In genomic region chr5:30230901-30231300, GRCm38 (mm10) we compare ENCODE assay signal across 8 mouse cellular contexts. TPM values are rescaled to one million over a fixed set of nuclear protein-coding genes. Genes with fewer than 3 reads are reported as not detected.
DNase-seq lines count a peak whose midpoint lies in the region; ATAC-seq and TF ChIP-seq lines count a peak whose summit lies in the region.

No protein-coding gene starts in this region.

- peaks cover 5% of the 10 kb centered on the region; the same call in 1 of the 2 replicates for H3K4me1 ChIP-seq in kidney, adult 2 months (ENCODE audit: control insufficient read depth, insufficient read depth, low read length)
- H3K4me1 ChIP-seq in kidney, embryonic 16.5 days (ENCODE audit: insufficient read depth, low read length): peaks cover 21% of the 10 kb centered on the region
- no peaks in the 10 kb centered on the region for H3K4me1 ChIP-seq in bone marrow, adult 2 months (ENCODE audit: control insufficient read depth, insufficient read depth, low read length)
- peaks cover 4% of the 10 kb centered on the region for H3K4me1 ChIP-seq in lung, adult 2 months (ENCODE audit: control insufficient read depth, insufficient read depth, low read length)
- H3K4me1 ChIP-seq in neural tube, embryonic 15.5 days: peaks cover 35% of the 10 kb centered on the region

- H3K9me3 ChIP-seq in kidney, embryonic 16.5 days (ENCODE audit: low read length): peaks cover 11% of the 10 kb centered on the region
- no peaks in the 10 kb centered on the region for H3K9me3 ChIP-seq in neural tube, embryonic 15.5 days (replicated peaks)

- no peak overlapping the region for H3K4me3 ChIP-seq in kidney, adult 2 months (ENCODE audit: insufficient read depth, low read depth, low read length)
- no peak overlapping the region for H3K4me3 ChIP-seq in kidney, embryonic 16.5 days (ENCODE audit: low read length)
- H3K4me3 ChIP-seq in bone marrow, adult 2 months (replicated peaks; ENCODE audit: control insufficient read depth, low read depth, low read length): no peak overlapping the region
- no peak overlapping the region for H3K4me3 ChIP-seq in lung, adult 2 months (replicated peaks; ENCODE audit: extremely low read depth, low read depth, low read length)
- no peak overlapping the region for H3K4me3 ChIP-seq in neural tube, embryonic 15.5 days (replicated peaks)

- 74% methylated on average over 4 of the region's 4 CpGs for WGBS in kidney, adult 2 months
- WGBS in kidney, embryonic 16.5 days: 91% methylated on average over 4 of the region's 4 CpGs
- WGBS in bone marrow, adult 2 months: 56% methylated on average over 4 of the region's 4 CpGs
- WGBS in lung, adult 2 months: 70% methylated on average over 4 of the region's 4 CpGs
- WGBS in neural tube, embryonic 15.5 days: 87% methylated on average over 4 of the region's 4 CpGs

- ATAC-seq in kidney, embryonic 16.5 days (ENCODE audit: low FRiP score, low TSS enrichment): no peak
- no peak for ATAC-seq in neural tube, embryonic 15.5 days (ENCODE audit: low FRiP score)

- no peak overlapping the region for H3K9ac ChIP-seq in kidney, embryonic 16.5 days (replicated peaks; ENCODE audit: low read length)
- no peak overlapping the region for H3K9ac ChIP-seq in neural tube, embryonic 15.5 days (replicated peaks)

- peak; percentile 67 for TF ChIP-seq CTCF in kidney, adult 2 months (conservative IDR thresholded peaks at IDR 0.05; ENCODE audit: insufficient read depth, insufficient read length, low read depth, low read length)
- TF ChIP-seq CTCF in bone marrow, adult 2 months (IDR thresholded peaks at IDR 0.05; ENCODE audit: control insufficient read depth, insufficient read depth, low read length): peak; percentile 65
- peak; percentile 68 for TF ChIP-seq CTCF in lung, adult 2 months (IDR thresholded peaks at IDR 0.05; ENCODE audit: insufficient read depth, low read length)

- no peak for TF ChIP-seq POLR2A in kidney, adult 2 months (IDR thresholded peaks at IDR 0.05; ENCODE audit: low read depth, low read length)
- no peak for TF ChIP-seq POLR2A in bone marrow, adult 2 months (IDR thresholded peaks at IDR 0.05; ENCODE audit: borderline replicate concordance, control insufficient read depth, low read depth, low read length)
- no peak for TF ChIP-seq POLR2A in lung, adult 2 months (IDR thresholded peaks at IDR 0.05; ENCODE audit: borderline replicate concordance, extremely low read depth, low read depth, low read length)

- no peak overlapping the region for H3K4me2 ChIP-seq in kidney, embryonic 16.5 days (replicated peaks; ENCODE audit: low read depth, low read length)
- no peak overlapping the region for H3K4me2 ChIP-seq in neural tube, embryonic 15.5 days

- no peak overlapping the region for H3K27ac ChIP-seq in kidney, adult 2 months (ENCODE audit: insufficient read depth, low read depth, low read length)
- H3K27ac ChIP-seq in kidney, embryonic 16.5 days (ENCODE audit: low read length): no peak overlapping the region
- H3K27ac ChIP-seq in bone marrow, adult 2 months (ENCODE audit: control insufficient read depth, insufficient read depth, low read depth, low read length, poor library complexity): no peak overlapping the region
- no peak overlapping the region for H3K27ac ChIP-seq in neural tube, embryonic 15.5 days (replicated peaks)

- H3K27me3 ChIP-seq in kidney, adult 2 months (replicated peaks; ENCODE audit: control insufficient read depth, insufficient read depth, low read length): no peaks in the 10 kb centered on the region
- no peaks in the 10 kb centered on the region for H3K27me3 ChIP-seq in kidney, embryonic 16.5 days (ENCODE audit: insufficient read depth, low read length)
- H3K27me3 ChIP-seq in neural tube, embryonic 15.5 days (replicated peaks): no peaks in the 10 kb centered on the region

- DNase-seq in kidney, adult 2 months: peak; percentile 24
- DNase-seq in CD4-positive helper T cell, adult 2 months (ENCODE audit: low read depth, low spot score): peak; percentile 62
- DNase-seq in lung, adult 2 months: peak; percentile 16
- DNase-seq in embryo, embryonic 10 days (ENCODE audit: low spot score): no peak
- DNase-seq in ovary, postnatal 36 days (ENCODE audit: low spot score): no peak

- no peaks in the 10 kb centered on the region for H3K36me3 ChIP-seq in kidney, adult 2 months (ENCODE audit: control insufficient read depth, insufficient read depth, low read length)
- H3K36me3 ChIP-seq in kidney, embryonic 16.5 days (ENCODE audit: insufficient read depth, low read length): peaks cover 11% of the 10 kb centered on the region; the same call in 1 of the 2 replicates
- peaks cover 3% of the 10 kb centered on the region; the same call in 1 of the 2 replicates for H3K36me3 ChIP-seq in neural tube, embryonic 15.5 days

RNA-seq across cellular contexts. Expression of gene Selenoi, which starts 1.5 kb away (rescaled TPM):
- polyA plus RNA-seq in kidney, adult 2 months (2012; rRNA removed): 18.2 and 20.0 TPM in 2 replicates
- polyA plus RNA-seq in kidney, embryonic 16.5 days (2015; fragmentation: Nextera tagmentation; extraction: Ambion mirVana): 14.5 and 18.2 TPM in 2 replicates
- polyA plus RNA-seq in bone marrow, adult 2 months (2011; ENCODE audit: insufficient read depth, insufficient read length, low replicate concordance, missing spikeins): 4.6 and 7.5 TPM in 2 replicates
- 20.4 and 33.5 TPM in 2 replicates for polyA plus RNA-seq in lung, adult 2 months (2012; rRNA removed)
- 25.0 and 26.6 TPM in 2 replicates for polyA plus RNA-seq in neural tube, embryonic 15.5 days (2015; fragmentation: Nextera tagmentation; extraction: Ambion mirVana)

RNA-seq across cellular contexts. Expression of gene Adgrf3, which starts 25.4 kb away (rescaled TPM):
- polyA plus RNA-seq in kidney, adult 2 months (2012; rRNA removed): 0.05 TPM in 1 of 2 replicates, not detected in the other
- polyA plus RNA-seq in kidney, embryonic 16.5 days (2015; fragmentation: Nextera tagmentation; extraction: Ambion mirVana): 0.15 and 0.40 TPM in 2 replicates
- polyA plus RNA-seq in bone marrow, adult 2 months (2011; ENCODE audit: insufficient read depth, insufficient read length, low replicate concordance, missing spikeins): not detected in 2 replicates
- polyA plus RNA-seq in lung, adult 2 months (2012; rRNA removed): 0.15 and 0.27 TPM in 2 replicates
- polyA plus RNA-seq in neural tube, embryonic 15.5 days (2015; fragmentation: Nextera tagmentation; extraction: Ambion mirVana): 0.11 TPM in 1 of 2 replicates, not detected in the other

RNA-seq across cellular contexts. Expression of gene Drc1, which starts 50.3 kb away (rescaled TPM):
- 0.08 and 0.28 TPM in 2 replicates for polyA plus RNA-seq in kidney, adult 2 months (2012; rRNA removed)
- 0.16 and 0.49 TPM in 2 replicates for polyA plus RNA-seq in kidney, embryonic 16.5 days (2015; fragmentation: Nextera tagmentation; extraction: Ambion mirVana)
- 0.82 TPM in 1 of 2 replicates, not detected in the other for polyA plus RNA-seq in bone marrow, adult 2 months (2011; ENCODE audit: insufficient read depth, insufficient read length, low replicate concordance, missing spikeins)
- 1.3 and 3.1 TPM in 2 replicates for polyA plus RNA-seq in lung, adult 2 months (2012; rRNA removed)
- polyA plus RNA-seq in neural tube, embryonic 15.5 days (2015; fragmentation: Nextera tagmentation; extraction: Ambion mirVana): 4.1 and 7.1 TPM in 2 replicates

Comparison
In these comparisons a context has a peak if more than half of its experiments do, and no peak if none do; other contexts are left out.
1. DNase-seq: peak in kidney, adult 2 months (single experiment), CD4-positive helper T cell, adult 2 months (single experiment) and lung, adult 2 months (single experiment); none in embryo, embryonic 10 days (single experiment) and ovary, postnatal 36 days (single experiment).
2. Peak in every context shown above with its lines, with median percentiles within 50 percentile points of each other: CTCF ChIP-seq.